Mouse (Mus musculus): ENCODE measurements around the gene Sowahc.

- no peak for TF ChIP-seq CTCF (IDR thresholded peaks at IDR 0.05; ENCODE audit: low read depth)
- no peak for TF ChIP-seq EP300 (optimal IDR thresholded peaks at IDR 0.05)
These were observed 30.6 kb downstream of the Sowahc start for GRCm38 (mm10) chr10:59252396-59252795.
